Comparison of ENCODE assay signal across 17 mouse cellular contexts in genomic region chr11:104609733-104610132, GRCm38 (mm10). TPM values are rescaled to one million over a fixed set of nuclear protein-coding genes. Genes with fewer than 3 reads are reported as not detected.
DNase-seq lines count a peak whose midpoint lies in the region; ATAC-seq and TF ChIP-seq lines count a peak whose summit lies in the region.
"Had no signal": no experiment of that assay in that cellular context is flagged by ENCODE, and none has a peak within 500 bp of the region (broad histone marks: within the 10 kb centered on the region; RNA-seq: fewer than 3 reads in every experiment).

No protein-coding gene starts in this region.

- no peaks in the 10 kb centered on the region for H3K9me3 ChIP-seq in megakaryocyte, embryonic 14.5 days
- H3K9me3 ChIP-seq: embryonic facial prominence, embryonic 15.5 days; forebrain, embryonic 12.5 days; kidney, embryonic 15.5 days; midbrain, embryonic 15.5 days had no signal

- H3K4me1 ChIP-seq in megakaryocyte, embryonic 14.5 days, result peaks cover 74% of the 10 kb centered on the region

- peaks cover 64% of the 10 kb centered on the region for H3K36me3 ChIP-seq in megakaryocyte, embryonic 14.5 days (replicated peaks; ENCODE audit: low read length)
- H3K36me3 ChIP-seq in myocyte (ENCODE audit: control insufficient read depth, insufficient read depth), result no peaks in the 10 kb centered on the region
- H3K36me3 ChIP-seq: embryonic facial prominence, embryonic 15.5 days; forebrain, embryonic 12.5 days; kidney, embryonic 15.5 days; midbrain, embryonic 15.5 days had no signal

- DNase-seq in T-cell, adult 2 months (ENCODE audit: low spot score), result peak; percentile 69
- no peak for DNase-seq in layer of hippocampus, postnatal 10 days (ENCODE audit: low spot score in 2 of 2)
- no peak for DNase-seq in embryo, embryonic 9.5 days (ENCODE audit: extremely low spot score)
- no peak for DNase-seq in thymus, postnatal 14 days
- DNase-seq: adrenal gland, adult 2 months; cerebellum, adult 11-12 months; lung, adult 18-20 months; lung, postnatal 4 days; retina, postnatal 1 day; spleen, adult 18-20 months had no signal

- no peak; the same call in 1 of the 2 replicates for ATAC-seq in megakaryocyte, adult 5-6 weeks (ENCODE audit: poor library complexity, severe bottlenecking)
- ATAC-seq: midbrain, embryonic 15.5 days had no signal

- no peaks in the 10 kb centered on the region for H3K27me3 ChIP-seq in megakaryocyte, embryonic 14.5 days (replicated peaks)
- no peaks in the 10 kb centered on the region for H3K27me3 ChIP-seq in myocyte (ENCODE audit: control insufficient read depth, insufficient read depth, insufficient read length)

- H3K4me3 ChIP-seq in megakaryocyte, embryonic 14.5 days (replicated peaks), result peak overlapping the region; percentile 99
- H3K4me3 ChIP-seq in myocyte, result peak overlapping the region; percentile 46
- H3K4me3 ChIP-seq: forebrain, embryonic 12.5 days; kidney, embryonic 15.5 days; midbrain, embryonic 15.5 days had no signal

- H3K79me2 ChIP-seq in myocyte (ENCODE audit: control insufficient read depth, insufficient read depth), result peaks cover 35% of the 10 kb centered on the region

- H3ac ChIP-seq in myocyte (ENCODE audit: control insufficient read depth, insufficient read length), result no peak overlapping the region

- H3K4me2 ChIP-seq in myocyte (ENCODE audit: low read depth), result peak overlapping the region; percentile 67
- H3K4me2 ChIP-seq: embryonic facial prominence, embryonic 15.5 days; forebrain, embryonic 12.5 days; kidney, embryonic 15.5 days; midbrain, embryonic 15.5 days had no signal

- TF ChIP-seq POLR2A in myocyte (IDR thresholded peaks at IDR 0.05; ENCODE audit: insufficient read length, low read depth), result no peak

TF ChIP-seq in myocyte, 11 proteins besides CTCF, POLR2A, EP300 and RAD21:
- TF ChIP-seq TCF3 (IDR thresholded peaks at IDR 0.05; ENCODE audit: insufficient read length, low read depth) (no peak), MAX (IDR thresholded peaks at IDR 0.05; ENCODE audit: low read depth) (no peak), E2F4 (IDR thresholded peaks at IDR 0.05; ENCODE audit: insufficient read depth) (no peak)
TF ChIP-seq in myocyte: peak in this region for 0.

RNA-seq across cellular contexts. Expression of gene Itgb3, which starts 1.9 kb away (rescaled TPM):
- 123 and 181 TPM in 2 replicates for polyA plus RNA-seq in megakaryocyte, embryonic 14.5 days (2012; ENCODE audit: insufficient read depth, low replicate concordance)
- total RNA-seq in megakaryocyte, adult 5-6 weeks (2015), result 7.1 and 8.6 TPM in 2 replicates
- 20.6 and 23.8 TPM in 2 replicates for total RNA-seq in megakaryocyte, adult 5-6 weeks (2017)
- polyA plus RNA-seq in myocyte (2012; fragmentation: generic; extraction: Trizol), result 25.0 TPM
- total RNA-seq in layer of hippocampus, postnatal 10 days (2021), result 1 to 10 TPM; 2.3 TPM

RNA-seq across cellular contexts. Expression of gene Myl4, which starts 59.3 kb away (rescaled TPM):
- 0.86 TPM in 1 of 2 replicates, not detected in the other for polyA plus RNA-seq in megakaryocyte, embryonic 14.5 days (2012; ENCODE audit: insufficient read depth, low replicate concordance)
- total RNA-seq in megakaryocyte, adult 5-6 weeks (2015), result 0.11 TPM in 1 of 2 replicates, not detected in the other
- 0.08 TPM in 1 of 2 replicates, not detected in the other for total RNA-seq in megakaryocyte, adult 5-6 weeks (2017)
- polyA plus RNA-seq in myocyte (2012; fragmentation: generic; extraction: Trizol), result 5,062 TPM
- 1 to 10 TPM; 4.5 to 6.4 TPM for total RNA-seq in layer of hippocampus, postnatal 10 days (2021)

RNA-seq across cellular contexts. Expression of gene Cdc27, which starts 59.3 kb away (rescaled TPM):
- polyA plus RNA-seq in megakaryocyte, embryonic 14.5 days (2012; ENCODE audit: insufficient read depth, low replicate concordance), result 2.5 TPM in 1 of 2 replicates, not detected in the other
- total RNA-seq in megakaryocyte, adult 5-6 weeks (2015), result 49.4 and 51.3 TPM in 2 replicates
- 45.1 and 52.1 TPM in 2 replicates for total RNA-seq in megakaryocyte, adult 5-6 weeks (2017)
- polyA plus RNA-seq in myocyte (2012; fragmentation: generic; extraction: Trizol), result 9.2 TPM
- total RNA-seq in layer of hippocampus, postnatal 10 days (2021), result 10 to 100 TPM; 52.3 to 65.8 TPM

Comparison
In these comparisons a context has a peak if more than half of its experiments do, and no peak if none do; other contexts are left out.
1. RNA of gene Myl4, which starts 59.3 kb away (total RNA-seq): 4.5 to 6.4 TPM in layer of hippocampus, postnatal 10 days; 0.08 to 0.11 TPM in megakaryocyte, adult 5-6 weeks; every median in the first group is over 4 times any median in the second.